Mouse (Mus musculus): ENCODE data around the gene Snapin. TPM values are rescaled to one million over a fixed set of nuclear protein-coding genes. Genes with fewer than 3 reads are reported as not detected.

The Snapin gene
- polyA plus RNA-seq (2017; shearing (Covaris generic)), result 60.6 TPM

GRCm38 (mm10) chr3:90490696-90491256 lies at the start of gene Snapin:
TSS of gene Snapin (minus strand) at chr3:90491033.

DNA sequence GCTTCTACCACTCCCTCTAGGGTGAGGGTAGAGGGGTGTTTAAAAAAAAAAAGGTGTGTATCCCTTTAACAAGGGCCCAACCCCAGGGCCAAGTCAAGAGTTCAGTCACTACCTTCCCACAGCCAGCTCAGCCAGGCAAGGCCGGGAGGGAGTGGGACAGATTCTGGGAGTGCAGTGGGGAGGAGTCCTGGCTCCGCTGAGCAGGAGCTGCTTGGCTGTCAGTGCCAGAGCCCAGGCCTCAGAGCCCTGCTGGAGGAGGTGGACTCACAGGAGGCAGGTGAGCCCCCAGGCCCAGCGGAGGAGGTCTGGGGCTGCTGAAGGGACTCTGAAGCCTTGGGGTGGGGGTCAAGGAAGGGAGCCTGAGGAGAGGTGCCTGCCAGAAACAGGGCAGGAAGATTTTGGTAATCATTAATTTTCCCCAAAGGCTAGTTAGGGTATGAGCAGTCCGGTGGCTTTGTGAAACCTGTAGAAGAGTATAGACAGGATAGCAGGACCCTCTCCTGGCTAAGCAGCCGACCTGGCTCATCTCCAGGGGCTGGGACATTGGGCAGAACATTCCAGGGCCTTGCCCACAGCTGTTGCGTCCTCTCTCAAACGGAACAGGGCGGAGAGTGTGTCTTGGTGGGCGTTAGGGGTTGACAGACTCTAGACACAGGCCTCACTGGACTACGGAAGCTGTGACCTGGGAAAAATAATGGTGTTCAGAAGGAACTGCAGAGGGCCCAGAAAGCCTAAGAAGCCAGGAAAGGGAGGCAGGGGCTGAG lies 46.5 kb upstream of the Snapin start, which contains the start of gene S100a16:
Gene S100a16 (plus strand): TSS at position 114 of the 764 bp plus-strand sequence.

DNA sequence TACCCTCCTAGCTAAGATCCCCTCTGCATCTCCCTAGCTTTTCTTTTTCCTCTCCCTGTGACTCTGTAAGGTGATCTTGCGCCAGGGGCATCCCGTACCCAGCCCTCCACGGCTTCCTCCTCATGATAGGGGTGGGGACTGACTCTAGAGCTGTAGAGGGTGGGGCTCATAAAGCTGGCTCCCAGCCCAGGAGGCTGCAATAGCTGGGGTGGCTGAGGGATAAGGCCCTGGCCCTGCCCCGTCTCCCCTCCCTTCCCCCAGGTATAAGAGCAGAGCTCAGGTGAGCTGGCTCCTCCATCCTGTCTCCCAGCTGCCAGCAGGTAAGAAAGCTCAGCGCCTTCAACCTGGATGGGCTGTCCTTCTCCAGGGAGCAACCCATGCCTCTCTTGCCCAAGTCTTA lies 35.7 kb upstream of the Snapin start, which contains the start of gene S100a14:
Gene S100a14 (plus strand): TSS at position 277 of the 400 bp plus-strand sequence.

DNA sequence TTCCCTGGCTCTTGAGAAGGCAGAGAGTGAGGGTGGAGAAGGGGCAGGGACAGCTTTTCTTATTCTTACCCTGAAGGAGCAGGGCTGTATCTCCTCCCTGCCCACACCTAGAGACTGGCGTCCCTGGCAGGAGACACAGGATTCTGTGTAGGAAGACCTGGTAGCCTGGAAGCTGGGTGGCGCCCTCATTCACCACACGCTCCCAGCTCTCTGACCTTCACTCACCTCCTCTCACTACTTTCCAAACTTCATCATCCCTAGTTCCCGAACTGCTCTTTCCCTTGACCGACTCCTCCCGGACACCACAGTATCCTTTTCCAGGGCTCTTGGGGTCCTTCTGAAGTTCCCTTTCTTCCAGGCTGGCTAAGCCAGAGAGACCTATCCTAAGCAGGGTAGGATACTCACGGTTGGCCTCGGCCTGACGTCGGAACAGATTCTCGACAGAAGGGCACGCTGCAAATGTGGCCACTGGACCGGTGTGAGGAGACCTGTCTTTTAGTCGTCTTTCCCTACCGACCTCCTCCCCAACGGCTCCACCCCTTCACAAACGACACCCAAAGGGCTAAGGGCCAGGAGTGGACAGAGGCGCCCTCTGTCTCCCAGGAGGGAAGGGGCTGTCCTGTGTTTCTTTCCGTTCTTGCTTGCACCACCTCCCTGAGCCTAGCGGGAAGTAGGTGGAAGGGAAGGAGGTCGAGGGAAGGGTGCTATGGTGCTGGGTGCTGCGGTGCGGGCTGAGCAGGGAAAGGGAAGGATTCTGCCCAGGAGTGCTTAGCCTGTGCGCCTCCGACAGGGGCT lies 23.2 kb upstream of the Snapin start, which contains the start of the genes S100a1 and S100a13:
Gene S100a1 (minus strand): TSS at position 597 of the 795 bp plus-strand sequence.
Gene S100a13 (plus strand): TSS at position 640 of the 795 bp plus-strand sequence.

DNA sequence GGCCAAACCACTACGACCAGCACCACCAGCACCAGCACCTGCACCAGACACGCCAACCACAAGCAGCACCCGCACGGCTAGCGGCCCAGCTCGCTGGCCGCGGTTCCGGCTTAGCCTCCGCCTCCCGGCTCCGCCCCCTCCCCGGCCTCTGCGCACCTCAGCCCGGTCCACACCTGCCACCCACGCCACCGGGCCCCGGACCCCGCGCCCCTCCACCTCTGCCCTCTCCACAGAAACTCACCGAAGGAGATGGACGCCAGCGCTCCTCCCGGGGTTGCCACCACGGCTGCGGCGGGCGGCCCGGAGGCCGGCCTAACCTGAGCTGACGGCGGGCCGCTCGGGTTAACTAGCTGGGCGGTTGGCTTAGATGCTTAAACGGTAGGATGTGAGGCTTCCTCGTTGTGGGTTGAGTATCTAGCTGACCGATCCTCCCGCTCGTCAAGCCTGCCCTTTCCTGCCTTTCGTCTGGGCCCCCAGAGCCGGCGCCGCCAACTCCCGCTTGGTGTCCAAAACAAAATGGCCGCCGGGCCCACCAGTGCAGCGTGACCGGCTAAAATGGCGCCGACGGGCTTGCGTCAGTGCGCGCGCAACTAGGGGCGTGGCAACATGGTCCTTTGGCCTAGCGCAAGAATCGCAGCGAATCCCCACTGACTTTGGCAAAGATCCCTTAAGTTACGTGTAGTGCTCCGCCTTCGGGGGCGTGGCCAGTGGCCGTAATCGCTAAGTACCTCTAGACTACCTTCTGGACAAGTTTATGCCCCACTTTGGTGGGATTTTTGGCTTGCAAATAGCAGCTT lies 18.3 kb upstream of the Snapin start, which contains the start of gene Chtop:
Gene Chtop (minus strand): TSS at position 549 of the 797 bp plus-strand sequence.

GRCm38 (mm10) chr3:90475831-90476611 lies 14.8 kb downstream of the Snapin start, which contains the start of gene Ilf2:
TSS of gene Ilf2 (plus strand) at chr3:90476126.

DNA sequence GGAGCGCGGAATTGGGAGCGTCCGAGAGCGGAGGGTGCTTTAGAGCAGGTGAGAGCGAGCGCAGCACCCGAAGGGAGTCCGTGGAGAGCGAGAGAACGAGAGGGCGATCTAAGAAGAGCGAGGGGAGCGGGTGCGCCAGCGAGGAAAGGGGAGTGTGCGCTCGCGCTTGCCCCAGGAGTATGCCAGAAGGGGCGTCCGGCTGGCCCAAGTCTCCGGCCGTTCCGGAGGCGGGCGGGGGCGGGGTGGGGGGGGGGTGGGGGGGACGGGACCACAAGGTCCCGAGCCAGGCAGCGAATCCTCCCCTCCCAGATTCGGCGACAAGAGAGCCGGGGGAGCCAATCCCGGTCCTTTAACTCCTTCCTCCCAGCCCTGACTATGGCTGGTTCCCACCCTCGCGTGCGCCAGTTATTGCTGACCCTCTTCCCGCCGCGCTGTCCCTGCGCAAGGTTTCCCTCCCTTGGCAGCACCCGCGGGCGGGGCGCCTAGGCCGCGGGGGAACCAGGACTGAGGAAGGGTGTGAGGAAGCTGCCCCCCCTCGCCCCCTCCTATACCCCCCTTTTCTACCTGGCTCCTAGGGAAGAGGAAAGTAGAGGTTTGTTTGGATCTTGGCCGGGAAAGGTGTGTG lies 25.0 kb downstream of the Snapin start, which contains the start of gene Npr1:
Gene Npr1 (minus strand): TSS at position 181 of the 625 bp plus-strand sequence.

Other genes starting within 250 kb of the Snapin start
- gene Creb3l4, start 247.5 kb downstream of the Snapin start, polyA plus RNA-seq (2017; shearing (Covaris generic)), result not detected
- 1.8 TPM for gene Slc39a1, start 242.9 kb downstream of the Snapin start, polyA plus RNA-seq (2017; shearing (Covaris generic))
- 112 TPM for gene Crtc2, start 236.9 kb downstream of the Snapin start, polyA plus RNA-seq (2017; shearing (Covaris generic))
- gene Dennd4b, start 225.8 kb downstream of the Snapin start, polyA plus RNA-seq (2017; shearing (Covaris generic)), result 40.7 TPM
- gene Gatad2b, start 197.9 kb downstream of the Snapin start, polyA plus RNA-seq (2017; shearing (Covaris generic)), result 14.9 TPM
- not detected for gene Slc27a3, start 101.1 kb downstream of the Snapin start, polyA plus RNA-seq (2017; shearing (Covaris generic))
- 19.2 TPM for gene Ints3, start 57.4 kb downstream of the Snapin start, polyA plus RNA-seq (2017; shearing (Covaris generic))
- not detected for gene Npr1, start 25.2 kb downstream of the Snapin start, polyA plus RNA-seq (2017; shearing (Covaris generic))
- gene Ilf2, start 14.9 kb downstream of the Snapin start, polyA plus RNA-seq (2017; shearing (Covaris generic)), result 105 TPM
- gene Chtop, start 18.5 kb upstream of the Snapin start, polyA plus RNA-seq (2017; shearing (Covaris generic)), result 177 TPM
- gene S100a1, start 23.4 kb upstream of the Snapin start, polyA plus RNA-seq (2017; shearing (Covaris generic)), result 0.63 TPM
- 79.7 TPM for gene S100a13, start 23.4 kb upstream of the Snapin start, polyA plus RNA-seq (2017; shearing (Covaris generic))
- not detected for gene S100a14, start 35.8 kb upstream of the Snapin start, polyA plus RNA-seq (2017; shearing (Covaris generic))
- not detected for gene S100a16, start 46.2 kb upstream of the Snapin start, polyA plus RNA-seq (2017; shearing (Covaris generic))
- gene S100a3, start 69.5 kb upstream of the Snapin start, polyA plus RNA-seq (2017; shearing (Covaris generic)), result not detected
- gene S100a2, start 99.2 kb upstream of the Snapin start, polyA plus RNA-seq (2017; shearing (Covaris generic)), result not detected
- not detected for gene Gm42674, start 110.9 kb upstream of the Snapin start, polyA plus RNA-seq (2017; shearing (Covaris generic))
- 1.00 TPM for gene S100a4, start 112.7 kb upstream of the Snapin start, polyA plus RNA-seq (2017; shearing (Covaris generic))
- not detected for gene S100a5, start 117.5 kb upstream of the Snapin start, polyA plus RNA-seq (2017; shearing (Covaris generic))
- gene S100a6, start 121.8 kb upstream of the Snapin start, polyA plus RNA-seq (2017; shearing (Covaris generic)), result 1.1 TPM
- gene S100a7a, start 163.0 kb upstream of the Snapin start, polyA plus RNA-seq (2017; shearing (Covaris generic)), result not detected
- gene S100a8, start 177.9 kb upstream of the Snapin start, polyA plus RNA-seq (2017; shearing (Covaris generic)), result not detected
- not detected for gene S100a9, start 204.7 kb upstream of the Snapin start, polyA plus RNA-seq (2017; shearing (Covaris generic))
- not detected for gene Pglyrp4, start 235.9 kb upstream of the Snapin start, polyA plus RNA-seq (2017; shearing (Covaris generic))

Data from naive thymus-derived CD4-positive, alpha-beta T cell, adult 5 months (primary cell).